In genomic region chr3:131170099-131170643, GRCm38 (mm10) we compare ENCODE assay signal across 27 mouse cellular contexts. TPM values are rescaled to one million over a fixed set of nuclear protein-coding genes. Genes with fewer than 3 reads are reported as not detected.
A peak's percentile ranks its signal among the peaks of the same experiment; 100 is the strongest.
DNase-seq lines count a peak whose midpoint lies in the region; ATAC-seq and TF ChIP-seq lines count a peak whose summit lies in the region.
"Had no signal": no experiment of that assay in that cellular context is flagged by ENCODE, and none has a peak within 500 bp of the region (broad histone marks: within the 10 kb centered on the region; RNA-seq: fewer than 3 reads in every experiment).

No protein-coding gene starts in this region.

- H3K9ac ChIP-seq in hindbrain, postnatal 0 days (replicated peaks; ENCODE audit: low read length): no peak overlapping the region
- no peak overlapping the region for H3K9ac ChIP-seq in hindbrain, embryonic 12.5 days
- no peak overlapping the region for H3K9ac ChIP-seq in lung, postnatal 0 days (replicated peaks; ENCODE audit: low read depth)
- H3K9ac ChIP-seq: forebrain, embryonic 15.5 days; heart, embryonic 13.5 days; limb, embryonic 12.5 days; lung, embryonic 15.5 days; stomach, embryonic 15.5 days had no signal

- DNase-seq in hindbrain, postnatal 0 days (ENCODE audit: low spot score): no peak
- DNase-seq in thymus, postnatal 14 days: peak; percentile 31
- DNase-seq in thymus, adult 18-20 months: no peak
- DNase-seq in naive thymus-derived CD4-positive, alpha-beta T cell, adult 2 months (ENCODE audit: low read depth): peak; percentile 73
- no peak for DNase-seq in lung, postnatal 0 days (ENCODE audit: low spot score)
- DNase-seq: adrenal gland, postnatal 14 days; B cell, adult 2 months; cerebellum, adult 11 months; cerebellum, adult 9-10 months; cerebellum, postnatal 36 days; heart, postnatal 10 days; kidney, adult 9 months; kidney, postnatal 10 days; lung, postnatal 36 days; retina, postnatal 1 day; right cerebral cortex, postnatal 14 days; thymus, postnatal 25 days had no signal

- no peak overlapping the region for H3K27ac ChIP-seq in hindbrain, postnatal 0 days
- no peak overlapping the region for H3K27ac ChIP-seq in hindbrain, embryonic 12.5 days
- no peak overlapping the region for H3K27ac ChIP-seq in lung, postnatal 0 days (ENCODE audit: low read length)
- H3K27ac ChIP-seq: forebrain, embryonic 15.5 days; left cerebral cortex, adult 2 months; limb, embryonic 12.5 days; lung, embryonic 15.5 days; stomach, embryonic 15.5 days had no signal

- H3K27me3 ChIP-seq in hindbrain, postnatal 0 days (ENCODE audit: insufficient read depth, low read length): no peaks in the 10 kb centered on the region
- H3K27me3 ChIP-seq in hindbrain, embryonic 12.5 days: no peaks in the 10 kb centered on the region
- no peaks in the 10 kb centered on the region for H3K27me3 ChIP-seq in E14TG2a.4 (ENCODE audit: insufficient read depth, low read length)
- H3K27me3 ChIP-seq in lung, postnatal 0 days (replicated peaks; ENCODE audit: insufficient read depth, low read length): no peaks in the 10 kb centered on the region
- H3K27me3 ChIP-seq: forebrain, embryonic 15.5 days; heart, embryonic 13.5 days; limb, embryonic 12.5 days; lung, embryonic 15.5 days; stomach, embryonic 15.5 days had no signal

- H3K4me2 ChIP-seq in hindbrain, postnatal 0 days (ENCODE audit: low read depth, low read length): no peak overlapping the region
- no peak overlapping the region for H3K4me2 ChIP-seq in hindbrain, embryonic 12.5 days (replicated peaks)
- H3K4me2 ChIP-seq in lung, postnatal 0 days (replicated peaks; ENCODE audit: low read depth, low read length): no peak overlapping the region
- H3K4me2 ChIP-seq: forebrain, embryonic 15.5 days; heart, embryonic 13.5 days; limb, embryonic 12.5 days; lung, embryonic 15.5 days; stomach, embryonic 15.5 days had no signal

- no peak overlapping the region for H3K4me3 ChIP-seq in hindbrain, postnatal 0 days (ENCODE audit: low read length)
- H3K4me3 ChIP-seq in hindbrain, embryonic 12.5 days: no peak overlapping the region
- no peak overlapping the region for H3K4me3 ChIP-seq in E14TG2a.4 (replicated peaks; ENCODE audit: low read length)
- H3K4me3 ChIP-seq in lung, postnatal 0 days (ENCODE audit: low read depth, low read length): no peak overlapping the region
- H3K4me3 ChIP-seq: forebrain, embryonic 15.5 days; heart, embryonic 13.5 days; left cerebral cortex, adult 2 months; limb, embryonic 12.5 days; lung, embryonic 15.5 days; megakaryocyte, embryonic 14.5 days; stomach, embryonic 15.5 days had no signal

- ATAC-seq in hindbrain, postnatal 0 days: peak; percentile 60; the same call in 1 of the 2 replicates
- ATAC-seq in hindbrain, embryonic 12.5 days (ENCODE audit: low FRiP score): no peak
- no peak for ATAC-seq in lung, postnatal 0 days
- ATAC-seq: forebrain, embryonic 15.5 days; intestine, postnatal 0 days had no signal

- H3K9me3 ChIP-seq in hindbrain, postnatal 0 days (ENCODE audit: low read length): no peaks in the 10 kb centered on the region
- no peaks in the 10 kb centered on the region for H3K9me3 ChIP-seq in hindbrain, embryonic 12.5 days (replicated peaks)
- peaks cover 25% of the 10 kb centered on the region for H3K9me3 ChIP-seq in E14TG2a.4 (ENCODE audit: low read length)
- H3K9me3 ChIP-seq in lung, postnatal 0 days (ENCODE audit: low read length): no peaks in the 10 kb centered on the region
- H3K9me3 ChIP-seq: forebrain, embryonic 15.5 days; heart, embryonic 13.5 days; limb, embryonic 12.5 days; lung, embryonic 15.5 days; stomach, embryonic 15.5 days had no signal

- TF ChIP-seq EP300 in lung, postnatal 0 days (IDR thresholded peaks at IDR 0.05): no peak

- H3K36me3 ChIP-seq in hindbrain, postnatal 0 days (ENCODE audit: insufficient read depth, low read length): no peaks in the 10 kb centered on the region
- H3K36me3 ChIP-seq in hindbrain, embryonic 12.5 days: no peaks in the 10 kb centered on the region
- peaks cover 29% of the 10 kb centered on the region for H3K36me3 ChIP-seq in E14TG2a.4 (ENCODE audit: insufficient read depth, low read length)
- no peaks in the 10 kb centered on the region for H3K36me3 ChIP-seq in lung, postnatal 0 days (ENCODE audit: insufficient read depth, low read length)
- H3K36me3 ChIP-seq: forebrain, embryonic 15.5 days; heart, embryonic 13.5 days; lung, embryonic 15.5 days; stomach, embryonic 15.5 days had no signal

- no peaks in the 10 kb centered on the region for H3K4me1 ChIP-seq in hindbrain, postnatal 0 days (ENCODE audit: insufficient read depth, low read length)
- H3K4me1 ChIP-seq in hindbrain, embryonic 12.5 days: peaks cover 2% of the 10 kb centered on the region; the same call in 1 of the 2 replicates
- peaks cover 8% of the 10 kb centered on the region for H3K4me1 ChIP-seq in E14TG2a.4 (replicated peaks; ENCODE audit: low read depth, low read length)
- H3K4me1 ChIP-seq in lung, postnatal 0 days (ENCODE audit: insufficient read depth, low read depth, low read length): no peaks in the 10 kb centered on the region
- H3K4me1 ChIP-seq: megakaryocyte, embryonic 14.5 days; stomach, embryonic 15.5 days had no signal

- no peak for TF ChIP-seq CTCF in hindbrain, postnatal 0 days (IDR thresholded peaks at IDR 0.05; ENCODE audit: low read depth)
- peak; percentile 11; the same call in 1 of the 2 replicates for TF ChIP-seq CTCF in E14TG2a.4 (conservative IDR thresholded peaks at IDR 0.05; ENCODE audit: low read length)
- no peak for TF ChIP-seq CTCF in lung, postnatal 0 days (IDR thresholded peaks at IDR 0.05)

- WGBS in hindbrain, postnatal 0 days: 88% methylated on average over 6 of the region's 6 CpGs
- 90% methylated on average over 6 of the region's 6 CpGs for WGBS in hindbrain, embryonic 12.5 days
- 92% methylated on average over 6 of the region's 6 CpGs for WGBS in lung, postnatal 0 days

RNA-seq across cellular contexts. Expression of gene Lef1, which starts 59.9 kb away (rescaled TPM):
- 5.6 and 7.2 TPM in 2 replicates for total RNA-seq in hindbrain, postnatal 0 days (2014; rRNA removed)
- 6.4 and 7.2 TPM in 2 replicates for polyA plus RNA-seq in hindbrain, postnatal 0 days (2015; fragmentation: Nextera tagmentation; extraction: Ambion mirVana)
- 31.9 and 33.6 TPM in 2 replicates for polyA plus RNA-seq in hindbrain, embryonic 12.5 days (2016; fragmentation: Nextera tagmentation; extraction: Ambion mirVana)
- 6.1 and 6.2 TPM in 2 replicates for polyA plus RNA-seq in lung, postnatal 0 days (2015; fragmentation: Nextera tagmentation; extraction: Ambion mirVana)

Comparison
In these comparisons a context has a peak if more than half of its experiments do, and no peak if none do; other contexts are left out.
1. DNase-seq: peak in thymus, postnatal 14 days (single experiment) and naive thymus-derived CD4-positive, alpha-beta T cell, adult 2 months (single experiment); none in hindbrain, postnatal 0 days (single experiment), thymus, adult 18-20 months (0 of 2) and lung, postnatal 0 days (single experiment).